Mouse (Mus musculus) lung, embryonic 15.5 days (tissue): ENCODE data around the gene Pigl. TPM values are rescaled to one million over a fixed set of nuclear protein-coding genes. Genes with fewer than 3 reads are reported as not detected.

Source experiments
- ATAC-seq: fragments of 200-750 bp; cut with Nextera tagmentation; 2 replicates; pipeline ENCODE4 v1.8.0; 2017; ENCODE audit warnings: moderate number of reproducible peaks, borderline replicate concordance; ENCODE audit not compliant: low FRiP score, low TSS enrichment; ENCODE audit errors: extremely low read depth
- H3K27ac ChIP-seq: fragments of 300-500 bp; sonication (generic); 2 replicates; pipeline ENCODE4 v1.5.1; 2015; ENCODE audit warnings: moderate library complexity, mild to moderate bottlenecking, inconsistent platforms
- H3K27me3 ChIP-seq: fragments of 300-500 bp; sonication (generic); 2 replicates; pipeline ENCODE4 v1.6.1; 2015; ENCODE audit warnings: inconsistent platforms
- H3K36me3 ChIP-seq: fragments of 300-500 bp; sonication (generic); 2 replicates; pipeline ENCODE4 v1.6.1; 2015; ENCODE audit warnings: inconsistent platforms
- H3K4me1 ChIP-seq: fragments of 300-500 bp; sonication (generic); 2 replicates; pipeline ENCODE4 v1.6.1; 2015; ENCODE audit warnings: inconsistent platforms
- H3K4me2 ChIP-seq: fragments of 300-500 bp; sonication (generic); 2 replicates; pipeline ENCODE4 v1.6.1; 2015; ENCODE audit warnings: inconsistent platforms, mild to moderate bottlenecking, moderate library complexity
- H3K4me3 ChIP-seq: fragments of 300-500 bp; sonication (generic); 2 replicates; pipeline ENCODE4 v1.5.1; 2015; ENCODE audit warnings: mild to moderate bottlenecking, inconsistent platforms
- H3K9ac ChIP-seq: fragments of 300-500 bp; sonication (generic); 2 replicates; pipeline ENCODE4 v1.6.1; 2015; ENCODE audit warnings: inconsistent platforms
- H3K9me3 ChIP-seq: fragments of 300-500 bp; sonication (generic); 2 replicates; pipeline ENCODE4 v1.6.1; 2016; ENCODE audit warnings: inconsistent platforms
- whole genome bisulfite sequencing: fragments of 180-500 bp; shearing (Covaris S2); methylation state at CpG from one replicate; pipeline ENCODE4 v1.1.7; 2015; 5-methylcytosine and 5-hydroxymethylcytosine counted together
- polyA plus RNA-seq: library from polyadenylated mRNA; unstranded; fragments of >200 nt; fragmentation: Nextera tagmentation; extraction: Ambion mirVana; gene quantifications from 2 replicates; pipeline ENCODE4 v1.2.1, GENCODE M21; 2015

The Pigl gene
- 7.7 and 9.0 TPM in 2 replicates for polyA plus RNA-seq

DNA sequence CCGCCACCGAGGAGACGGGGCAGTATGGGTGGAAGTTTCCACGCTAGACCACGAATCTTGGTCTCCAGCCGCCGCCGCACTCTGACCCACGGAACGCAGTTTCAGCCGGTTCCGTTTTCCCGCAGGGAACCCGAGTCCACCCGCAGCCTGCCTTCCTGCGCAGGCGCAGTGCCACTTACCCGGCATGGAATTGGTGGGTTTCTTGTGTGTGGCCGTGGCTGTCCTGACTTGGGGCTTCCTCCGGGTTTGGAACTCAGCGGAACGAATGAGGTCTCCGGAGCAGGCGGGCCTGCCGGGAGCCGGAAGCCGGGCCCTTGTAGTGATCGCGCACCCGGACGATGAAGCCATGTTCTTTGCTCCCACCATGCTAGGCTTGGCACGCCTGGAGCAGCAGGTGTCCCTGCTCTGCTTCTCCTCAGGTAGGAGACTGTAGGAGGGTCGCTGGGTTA is at the start of gene Pigl, which contains the start of gene Ncor1:
Pigl (plus strand) TSS at position 185 of the 449 bp plus-strand sequence.
Ncor1 (minus strand) TSS at position 266 of the 449 bp plus-strand sequence.
- Histone ChIP-seq H3K4me3 (peak within 1 kb of the TSS; percentile 90), H3K9me3 (no peaks in the 10 kb centered on the region), H3K27me3 (no peaks in the 10 kb centered on the region), H3K4me2 (peak within 1 kb of the TSS; percentile 78), H3K4me1 (peaks cover 10% of the 10 kb centered on the region), H3K27ac (peak within 1 kb of the TSS; percentile 98), H3K36me3 (no peaks in the 10 kb centered on the region; the same call in 1 of the 2 replicates), H3K9ac (peak within 1 kb of the TSS; percentile 99)
- WGBS, result 0% methylated on average over 33 of the region's 33 CpGs
- ATAC-seq, result peak; percentile 65

DNA sequence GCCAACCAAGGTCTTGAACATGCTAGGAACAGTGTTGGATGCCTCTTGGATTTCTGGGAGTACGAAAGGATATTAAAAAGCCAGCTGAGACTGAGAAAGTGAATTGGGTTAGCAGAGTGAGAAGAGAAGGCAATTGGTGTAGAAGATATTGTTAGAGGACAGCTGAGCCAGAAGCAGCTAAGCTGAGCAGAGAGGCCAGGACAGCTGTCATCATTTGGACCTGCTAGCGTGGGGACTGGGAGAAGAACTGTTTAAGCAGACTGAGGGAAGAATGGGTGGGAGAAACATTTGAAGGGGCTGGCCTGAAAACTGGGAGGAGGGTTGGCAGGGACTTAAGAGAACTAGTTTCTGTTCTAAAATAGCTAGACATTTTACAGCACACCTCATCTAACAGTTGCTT is 49.4 kb upstream of the Pigl start:
- WGBS, result 93% methylated on average over 2 of the region's 2 CpGs
- Histone ChIP-seq H3K4me1 (no peaks in the 10 kb centered on the region), H3K9ac (no peak overlapping the region), H3K9me3 (no peaks in the 10 kb centered on the region), H3K4me2 (no peak overlapping the region), H3K27me3 (no peaks in the 10 kb centered on the region), H3K27ac (no peak overlapping the region), H3K4me3 (no peak overlapping the region), H3K36me3 (peaks cover 26% of the 10 kb centered on the region)
- ATAC-seq, result no peak

DNA sequence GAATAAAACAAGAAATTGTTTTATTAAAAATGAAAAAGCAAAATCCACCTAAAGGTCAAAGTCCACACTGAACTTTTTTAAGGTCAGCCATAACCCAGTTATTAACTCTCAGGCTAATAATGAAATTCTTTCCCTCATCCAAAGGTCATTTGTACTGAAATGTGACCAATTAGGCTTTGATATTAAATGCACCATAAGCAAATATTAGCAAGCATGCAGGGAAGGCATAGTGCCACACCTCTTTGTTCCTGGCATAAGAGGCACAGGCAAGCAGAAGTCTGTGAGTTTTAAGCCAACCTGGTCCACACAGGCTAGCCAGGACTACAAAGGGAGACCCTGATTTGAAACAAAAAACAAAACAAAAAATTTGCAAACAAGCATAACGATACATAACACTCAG is 48.6 kb upstream of the Pigl start:
- H3K9ac ChIP-seq, result no peak overlapping the region
- WGBS, result 97% methylated on average over 1 of the region's 1 CpGs
- no peak overlapping the region for H3K4me2 ChIP-seq
- H3K27ac ChIP-seq, result no peak overlapping the region
- no peaks in the 10 kb centered on the region for H3K27me3 ChIP-seq
- H3K4me3 ChIP-seq, result no peak overlapping the region
- H3K9me3 ChIP-seq, result no peaks in the 10 kb centered on the region
- H3K4me1 ChIP-seq, result no peaks in the 10 kb centered on the region
- H3K36me3 ChIP-seq, result peaks cover 34% of the 10 kb centered on the region
- ATAC-seq, result no peak

DNA sequence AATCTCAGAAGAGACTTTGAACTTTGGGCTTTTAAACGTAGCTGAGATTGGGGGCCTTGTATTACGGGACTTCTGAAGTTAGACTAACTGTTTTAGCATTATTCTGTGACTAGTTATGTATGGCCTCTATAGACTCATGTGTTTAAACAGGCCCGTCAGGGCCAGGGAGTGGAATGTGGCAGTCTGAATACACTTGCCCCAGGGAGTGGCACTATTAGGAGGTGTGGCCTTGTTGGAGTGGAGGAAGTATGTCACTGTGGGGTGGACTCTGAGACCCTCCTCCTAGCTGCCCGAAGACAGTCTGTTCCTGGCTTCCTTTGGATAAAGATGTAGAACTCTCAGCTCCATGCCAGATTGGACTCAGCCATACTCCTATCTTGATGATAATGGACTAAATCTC is 43.2 kb upstream of the Pigl start:
- H3K27ac ChIP-seq, result no peak overlapping the region
- H3K4me2 ChIP-seq, result no peak overlapping the region
- no peak for ATAC-seq
- H3K9ac ChIP-seq, result no peak overlapping the region
- 84% methylated on average over 4 of the region's 4 CpGs for WGBS
- H3K4me3 ChIP-seq, result no peak overlapping the region
- no peaks in the 10 kb centered on the region for H3K9me3 ChIP-seq
- no peaks in the 10 kb centered on the region for H3K27me3 ChIP-seq
- H3K4me1 ChIP-seq, result no peaks in the 10 kb centered on the region
- peaks cover 40% of the 10 kb centered on the region for H3K36me3 ChIP-seq

DNA sequence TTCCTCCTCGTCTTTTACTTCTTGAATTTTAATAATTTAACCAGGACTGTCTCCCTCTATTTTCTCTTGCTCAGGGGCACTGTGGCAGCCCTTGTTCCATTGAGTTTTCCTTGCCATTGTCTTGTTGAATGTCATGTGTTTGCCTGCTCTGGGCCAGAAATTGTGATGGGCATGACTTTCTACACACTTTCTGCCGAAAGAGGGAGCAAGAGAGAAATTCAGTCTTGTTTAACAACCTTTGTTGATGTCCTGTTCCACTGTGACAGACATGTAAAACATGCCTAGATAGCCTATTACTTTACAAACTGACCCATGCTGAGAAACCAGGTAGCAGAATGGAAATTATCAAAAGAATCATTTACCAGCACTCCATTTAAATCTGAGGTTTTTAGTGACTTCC is 33.7 kb upstream of the Pigl start:
- Histone ChIP-seq H3K27me3 (no peaks in the 10 kb centered on the region), H3K4me1 (no peaks in the 10 kb centered on the region), H3K4me3 (no peak overlapping the region), H3K27ac (no peak overlapping the region), H3K9me3 (no peaks in the 10 kb centered on the region), H3K4me2 (no peak overlapping the region), H3K36me3 (peaks cover 29% of the 10 kb centered on the region), H3K9ac (no peak overlapping the region)
- WGBS, result 70% methylated on average over 2 of the region's 2 CpGs
- no peak for ATAC-seq

DNA sequence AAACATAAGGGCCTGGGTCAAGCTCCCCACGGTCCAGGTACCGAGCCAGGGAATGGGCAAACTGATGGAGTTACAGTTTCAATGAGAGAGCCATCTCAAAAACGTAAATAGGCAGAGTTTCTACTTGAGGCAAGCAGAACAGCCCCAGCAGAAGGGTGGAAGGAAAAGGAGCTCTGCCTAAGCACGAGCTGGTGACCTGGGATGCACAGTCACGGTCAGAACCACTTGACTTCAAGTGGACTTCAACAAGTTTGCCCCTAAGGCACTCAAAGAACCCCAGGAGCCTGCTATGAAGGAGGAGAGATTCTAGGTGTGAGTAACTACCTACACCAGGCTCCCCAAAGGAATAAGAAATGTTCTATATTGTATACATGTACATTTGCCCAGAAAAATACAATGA is 32.0 kb upstream of the Pigl start:
- no peak overlapping the region for H3K4me2 ChIP-seq
- no peak for ATAC-seq
- H3K9me3 ChIP-seq, result no peaks in the 10 kb centered on the region
- H3K36me3 ChIP-seq, result peaks cover 28% of the 10 kb centered on the region
- H3K27ac ChIP-seq, result no peak overlapping the region
- 68% methylated on average over 5 of the region's 5 CpGs for WGBS
- H3K27me3 ChIP-seq, result no peaks in the 10 kb centered on the region
- no peak overlapping the region for H3K4me3 ChIP-seq
- no peak overlapping the region for H3K9ac ChIP-seq
- H3K4me1 ChIP-seq, result no peaks in the 10 kb centered on the region

DNA sequence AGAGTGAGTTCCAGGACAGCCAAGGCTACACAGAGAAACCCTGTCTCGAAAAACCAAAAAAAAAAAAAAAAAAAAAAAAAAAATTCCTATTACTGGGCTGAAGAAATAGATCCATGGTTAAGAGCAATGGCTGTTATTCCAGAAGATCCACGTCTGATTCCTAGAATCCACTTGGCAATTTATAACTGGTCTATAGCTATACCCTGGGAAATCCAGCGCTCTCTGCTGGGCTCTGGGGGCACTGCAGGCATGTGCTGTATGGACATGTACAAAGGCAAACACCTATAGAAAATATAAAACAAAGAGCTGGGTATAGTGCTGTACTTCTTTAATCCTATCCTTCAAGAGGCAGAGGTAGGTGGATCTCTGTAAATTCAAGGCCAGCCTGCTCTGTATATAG is 31.2 kb upstream of the Pigl start:
- Histone ChIP-seq H3K4me1 (no peaks in the 10 kb centered on the region), H3K4me2 (no peak overlapping the region), H3K9me3 (no peaks in the 10 kb centered on the region), H3K27me3 (no peaks in the 10 kb centered on the region), H3K9ac (no peak overlapping the region), H3K36me3 (peaks cover 31% of the 10 kb centered on the region; the same call in 1 of the 2 replicates), H3K27ac (no peak overlapping the region), H3K4me3 (no peak overlapping the region)
- 78% methylated on average over 2 of the region's 3 CpGs for WGBS
- ATAC-seq, result no peak

DNA sequence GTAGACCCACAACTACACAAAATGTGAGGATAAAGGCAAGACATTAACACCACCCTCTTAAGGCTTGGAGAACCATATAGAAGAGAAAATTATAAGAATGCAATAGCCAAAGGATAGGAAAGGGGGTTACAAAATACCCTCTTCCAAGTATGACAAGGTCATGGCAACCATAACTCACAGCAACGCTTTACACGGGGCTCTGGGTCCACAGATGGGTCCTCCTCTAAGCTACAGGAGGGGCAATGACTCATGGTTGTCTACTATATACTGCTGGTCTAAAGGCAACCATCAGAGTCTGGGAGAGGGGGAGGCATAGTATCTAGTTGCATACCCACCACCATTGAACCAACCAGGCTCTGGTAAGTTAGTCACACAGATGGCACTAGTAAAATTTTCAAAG is 26.0 kb upstream of the Pigl start:
- 77% methylated on average over 2 of the region's 2 CpGs for WGBS
- ATAC-seq, result no peak
- Histone ChIP-seq H3K27me3 (no peaks in the 10 kb centered on the region), H3K4me1 (no peaks in the 10 kb centered on the region), H3K36me3 (peaks cover 30% of the 10 kb centered on the region; the same call in 1 of the 2 replicates), H3K9ac (no peak overlapping the region), H3K27ac (no peak overlapping the region), H3K9me3 (no peaks in the 10 kb centered on the region), H3K4me2 (no peak overlapping the region), H3K4me3 (no peak overlapping the region)

DNA sequence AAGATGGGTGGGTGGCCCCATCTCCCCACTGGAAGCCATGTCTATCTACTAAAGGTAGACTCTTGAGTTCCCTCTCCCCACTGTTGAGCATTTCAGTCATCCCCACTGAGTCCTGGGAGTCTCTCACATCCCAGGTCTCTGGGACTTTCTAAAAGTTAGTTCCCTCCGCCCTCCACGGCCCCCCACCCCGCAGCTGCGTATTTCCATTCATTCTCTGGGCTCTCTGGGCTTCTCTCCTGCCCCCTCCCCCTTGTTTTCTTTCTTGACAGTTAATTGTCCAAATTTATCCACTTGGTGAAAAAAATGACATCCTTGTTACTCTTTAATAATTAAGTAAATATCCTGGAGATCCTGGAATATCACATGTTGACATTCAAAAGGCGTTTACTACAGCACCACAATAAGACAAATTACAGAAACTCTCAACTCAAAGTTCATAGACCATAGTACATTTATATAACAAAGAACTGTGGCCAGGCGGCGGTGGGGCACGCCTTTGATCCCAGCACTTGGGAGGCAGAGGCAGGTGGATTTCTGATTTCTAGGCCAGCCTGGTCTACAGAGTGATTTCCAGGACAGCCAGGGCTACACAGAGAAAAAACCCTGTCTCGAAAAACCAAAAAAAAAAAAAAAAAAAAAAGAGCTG is 17.5 kb upstream of the Pigl start:
- Histone ChIP-seq H3K4me2 (no peak overlapping the region), H3K9me3 (no peaks in the 10 kb centered on the region), H3K27me3 (no peaks in the 10 kb centered on the region), H3K4me1 (no peaks in the 10 kb centered on the region), H3K9ac (no peak overlapping the region), H3K27ac (no peak overlapping the region), H3K4me3 (no peak overlapping the region), H3K36me3 (peaks cover 25% of the 10 kb centered on the region)
- no peak for ATAC-seq
- 89% methylated on average over 9 of the region's 9 CpGs for WGBS

DNA sequence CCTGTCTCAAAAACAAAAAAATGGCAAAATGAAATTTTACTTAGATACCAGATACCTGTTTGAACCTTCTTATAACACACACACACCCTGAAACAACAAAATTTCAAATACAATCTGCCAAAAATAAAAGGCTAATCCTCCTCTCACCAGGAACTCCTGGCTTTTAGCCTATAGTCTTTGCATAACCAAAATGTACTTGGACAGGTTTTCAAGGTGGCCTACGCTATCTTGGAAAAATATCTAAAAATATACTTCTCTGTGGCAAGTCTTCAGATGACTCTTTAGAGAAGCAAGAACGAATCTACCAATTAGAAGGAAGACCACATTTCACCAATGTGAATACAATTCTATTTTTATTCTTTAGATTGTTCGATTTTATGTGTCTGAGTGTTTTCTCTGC is 12.5 kb upstream of the Pigl start:
- no peak overlapping the region for H3K27ac ChIP-seq
- peaks cover 15% of the 10 kb centered on the region for H3K36me3 ChIP-seq
- H3K4me3 ChIP-seq, result no peak overlapping the region
- H3K9me3 ChIP-seq, result no peaks in the 10 kb centered on the region
- WGBS, result 91% methylated on average over 3 of the region's 3 CpGs
- no peak for ATAC-seq
- H3K4me1 ChIP-seq, result no peaks in the 10 kb centered on the region
- no peak overlapping the region for H3K9ac ChIP-seq
- H3K27me3 ChIP-seq, result no peaks in the 10 kb centered on the region
- H3K4me2 ChIP-seq, result no peak overlapping the region

DNA sequence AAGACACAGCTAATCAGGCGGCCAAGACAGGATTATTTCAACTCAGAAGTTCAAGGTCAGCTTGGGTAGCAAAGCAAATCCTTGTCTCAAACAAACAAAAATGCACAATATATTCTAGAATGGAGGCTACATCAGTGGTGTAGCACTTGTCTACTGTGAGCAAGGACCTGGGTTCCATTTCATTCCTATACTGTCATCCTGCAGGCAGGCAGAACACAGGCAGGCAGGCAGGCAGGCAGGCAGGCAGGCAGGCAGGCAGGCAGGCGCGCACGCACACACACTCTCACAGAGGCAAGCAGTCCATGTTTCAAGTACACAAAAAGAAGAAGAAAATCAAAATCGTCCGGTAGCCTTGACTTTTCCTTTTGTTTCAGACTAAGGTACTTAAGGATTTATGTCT is 9.3 kb upstream of the Pigl start:
- H3K27ac ChIP-seq, result no peak overlapping the region
- no peaks in the 10 kb centered on the region for H3K9me3 ChIP-seq
- H3K4me1 ChIP-seq, result no peaks in the 10 kb centered on the region
- H3K27me3 ChIP-seq, result no peaks in the 10 kb centered on the region
- H3K36me3 ChIP-seq, result peaks cover 13% of the 10 kb centered on the region
- H3K4me2 ChIP-seq, result no peak overlapping the region
- H3K9ac ChIP-seq, result no peak overlapping the region
- ATAC-seq, result no peak
- 89% methylated on average over 6 of the region's 6 CpGs for WGBS
- no peak overlapping the region for H3K4me3 ChIP-seq

DNA sequence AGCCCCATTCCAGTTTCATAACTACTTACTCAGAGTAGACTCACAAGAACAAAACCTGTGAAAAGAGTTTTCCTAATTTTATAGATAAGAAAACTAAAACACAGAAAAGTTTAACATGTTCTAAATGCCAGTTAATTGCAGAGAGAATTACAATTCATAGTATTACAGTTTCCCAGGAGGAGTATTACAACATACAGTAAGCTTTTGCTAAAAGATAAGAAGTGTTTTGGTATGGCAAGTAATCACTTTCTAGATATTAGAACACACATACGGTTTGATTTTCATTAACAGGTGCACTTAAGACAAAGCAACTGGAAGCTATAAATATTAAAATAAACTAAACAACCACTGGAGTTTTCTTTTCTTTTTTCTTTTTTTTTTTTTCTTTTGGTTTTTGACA is 3.1 kb upstream of the Pigl start:
- Histone ChIP-seq H3K36me3 (no peaks in the 10 kb centered on the region; the same call in 1 of the 2 replicates), H3K4me1 (peaks cover 10% of the 10 kb centered on the region), H3K9me3 (no peaks in the 10 kb centered on the region), H3K4me3 (no peak overlapping the region), H3K27ac (no peak overlapping the region), H3K9ac (no peak overlapping the region), H3K27me3 (no peaks in the 10 kb centered on the region), H3K4me2 (peak overlapping the region; percentile 78; the same call in 1 of the 2 replicates)
- ATAC-seq, result no peak
- WGBS, result 46% methylated on average over 1 of the region's 1 CpGs
